Mouse (Mus musculus): ENCODE results near the gene Alpk1. TPM values are rescaled to one million over a fixed set of nuclear protein-coding genes. Genes with fewer than 3 reads are reported as not detected.

Gene Alpk1
- total RNA-seq, 1 experiment: 0.80 TPM

DNA sequence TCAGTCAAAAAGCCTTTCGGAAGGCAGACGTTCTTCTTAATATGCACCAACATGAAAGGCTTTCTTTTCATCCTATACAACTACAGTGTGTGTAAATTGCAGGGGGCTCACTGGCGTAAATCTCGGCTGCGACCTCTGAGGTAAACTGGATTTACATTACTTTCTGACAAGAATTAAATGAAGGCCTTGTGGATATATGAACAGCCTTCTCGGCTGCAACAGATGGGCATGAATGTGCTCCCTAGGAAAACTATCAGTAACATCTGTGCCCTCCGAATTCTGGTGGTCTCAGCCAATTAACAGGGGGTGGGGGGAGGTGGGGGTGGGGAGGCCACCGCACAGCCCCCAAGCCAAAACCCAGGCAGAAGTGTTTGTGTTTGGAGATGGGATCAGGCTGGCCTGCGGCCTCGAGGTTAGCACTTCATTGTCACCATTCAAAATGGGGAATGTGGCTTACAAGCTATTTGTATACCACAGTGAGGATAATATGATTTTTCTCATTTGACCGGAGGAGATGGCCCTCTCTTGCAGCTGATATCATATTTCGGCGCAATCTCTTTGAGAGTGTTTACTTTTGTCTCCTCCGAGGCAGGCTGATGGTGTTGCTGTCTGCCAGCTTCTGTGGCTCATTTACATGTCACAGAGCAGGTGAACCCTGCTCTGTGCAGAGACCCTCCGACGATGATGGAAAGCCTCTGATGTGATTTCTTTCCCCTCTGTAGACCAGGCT is 34.3 kb downstream of the Alpk1 start:
- no peaks in the 10 kb centered on the region for H3K4me1 ChIP-seq (ENCODE audit: control insufficient read depth in 2 of 2, insufficient read depth in 2 of 2, low read length in 2 of 2, poor library complexity in 1 of 2)
- no peak for DNase-seq (ENCODE audit: low read depth, low spot score)
- H3K4me3 ChIP-seq (ENCODE audit: insufficient read depth in 1 of 2, low read depth in 1 of 2, low read length in 2 of 2, poor library complexity in 1 of 2, severe bottlenecking in 1 of 2): no peak overlapping the region
- no peaks in the 10 kb centered on the region for H3K9me3 ChIP-seq (ENCODE audit: control insufficient read depth, insufficient read depth, low read depth, low read length)
- no peak overlapping the region for H3K9ac ChIP-seq (ENCODE audit: insufficient read depth, low read depth, low read length, poor library complexity, severe bottlenecking)
- H3K36me3 ChIP-seq (ENCODE audit: control insufficient read depth, insufficient read depth, low read length, poor library complexity, severe bottlenecking): no peaks in the 10 kb centered on the region
- TF ChIP-seq MAFK (IDR thresholded peaks at IDR 0.05; ENCODE audit: insufficient read depth, low read depth, low read length): no peak
- no peak for TF ChIP-seq ZNF384 (IDR thresholded peaks at IDR 0.05; ENCODE audit: low read depth, low read length)
- no peak for TF ChIP-seq CHD2 (IDR thresholded peaks at IDR 0.05; ENCODE audit: low read depth, low read length)
- no peak for TF ChIP-seq HCFC1 (IDR thresholded peaks at IDR 0.05; ENCODE audit: borderline replicate concordance, insufficient read depth, low read length)
- no peak for TF ChIP-seq ZC3H11A (IDR thresholded peaks at IDR 0.05; ENCODE audit: borderline replicate concordance, low read depth, low read length)
- in situ Hi-C loops (cut with MboI; ENCODE audit: low sequenced_read_pairs in 2 of 2, unreplicated experiment in 2 of 2): no loop called here
- no peak overlapping the region for H3K27ac ChIP-seq (ENCODE audit: insufficient read depth, low read depth, low read length, poor library complexity, severe bottlenecking)

DNA sequence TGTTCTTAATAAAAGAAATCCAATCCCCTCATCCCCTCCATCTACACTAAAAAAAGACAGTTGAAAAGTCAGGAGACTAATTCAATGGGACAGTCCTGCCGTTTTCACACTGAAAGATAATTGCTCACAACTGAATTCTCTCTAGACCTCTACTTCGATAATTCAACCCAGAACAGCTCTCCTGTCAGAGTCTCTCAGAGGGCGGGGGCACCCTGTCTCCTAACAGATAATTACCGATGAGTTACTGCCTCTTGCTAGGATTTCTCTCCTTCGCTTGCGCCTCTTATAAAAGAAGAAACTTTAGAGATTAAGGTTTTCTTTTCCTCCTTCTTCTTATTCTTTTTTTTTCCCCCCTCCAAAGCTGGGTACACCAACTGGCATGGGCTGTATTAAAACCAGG is 34.8 kb downstream of the Alpk1 start:
- Histone ChIP-seq H3K27ac (ENCODE audit: insufficient read depth, low read depth, low read length, poor library complexity, severe bottlenecking) (no peak overlapping the region), H3K36me3 (ENCODE audit: control insufficient read depth, insufficient read depth, low read length, poor library complexity, severe bottlenecking) (no peaks in the 10 kb centered on the region), H3K4me1 (ENCODE audit: control insufficient read depth in 2 of 2, insufficient read depth in 2 of 2, low read length in 2 of 2, poor library complexity in 1 of 2) (no peaks in the 10 kb centered on the region), H3K4me3 (ENCODE audit: insufficient read depth in 1 of 2, low read depth in 1 of 2, low read length in 2 of 2, poor library complexity in 1 of 2, severe bottlenecking in 1 of 2) (no peak overlapping the region), H3K9ac (ENCODE audit: insufficient read depth, low read depth, low read length, poor library complexity, severe bottlenecking) (no peak overlapping the region), H3K9me3 (ENCODE audit: control insufficient read depth, insufficient read depth, low read depth, low read length) (no peaks in the 10 kb centered on the region)
- no peak for DNase-seq (ENCODE audit: low read depth, low spot score)
- TF ChIP-seq HCFC1 (IDR thresholded peaks at IDR 0.05; ENCODE audit: borderline replicate concordance, insufficient read depth, low read length) (no peak), ZNF384 (IDR thresholded peaks at IDR 0.05; ENCODE audit: low read depth, low read length) (no peak), CHD2 (IDR thresholded peaks at IDR 0.05; ENCODE audit: low read depth, low read length) (no peak), ZC3H11A (IDR thresholded peaks at IDR 0.05; ENCODE audit: borderline replicate concordance, low read depth, low read length) (no peak), MAFK (IDR thresholded peaks at IDR 0.05; ENCODE audit: insufficient read depth, low read depth, low read length) (no peak)
- in situ Hi-C loops (cut with MboI; ENCODE audit: low sequenced_read_pairs in 2 of 2, unreplicated experiment in 2 of 2): no loop called here

DNA sequence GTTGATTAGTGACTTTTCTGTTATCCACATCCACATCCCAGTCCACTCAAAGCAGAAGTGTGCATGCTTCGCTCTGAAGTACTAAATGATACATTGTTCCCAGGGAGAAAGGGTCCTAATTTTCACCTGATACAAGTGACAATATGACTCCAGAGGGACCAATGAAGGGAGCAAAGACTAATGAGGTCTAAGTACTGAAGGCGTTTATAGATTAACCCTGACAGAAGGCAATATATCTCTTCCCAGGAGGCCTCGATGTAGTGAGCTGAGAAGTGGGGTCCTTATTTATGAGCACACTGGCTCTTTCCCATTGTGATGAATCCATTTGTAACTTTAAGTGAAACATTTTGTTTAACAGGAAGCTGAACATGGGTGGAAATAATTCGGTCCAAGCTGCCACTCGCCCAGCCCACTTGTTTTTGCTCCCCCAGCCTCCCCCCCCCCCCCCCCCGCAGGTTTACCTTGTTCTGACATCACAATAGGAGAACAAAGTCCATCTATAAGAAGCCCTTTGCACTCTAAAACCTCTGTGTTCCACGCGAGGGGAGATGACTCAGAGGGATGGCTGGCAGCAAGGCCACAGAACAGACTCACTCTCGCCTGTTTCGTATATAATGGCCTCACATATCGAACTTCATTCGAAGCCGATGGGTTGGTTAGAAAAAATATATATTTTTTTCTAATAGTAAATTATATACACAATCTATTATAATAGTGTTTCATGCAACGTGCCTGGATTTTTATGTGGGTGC is 36.5 kb downstream of the Alpk1 start:
- DNase-seq (ENCODE audit: low read depth, low spot score): no peak
- Histone ChIP-seq H3K4me3 (ENCODE audit: insufficient read depth in 1 of 2, low read depth in 1 of 2, low read length in 2 of 2, poor library complexity in 1 of 2, severe bottlenecking in 1 of 2) (no peak overlapping the region), H3K9me3 (ENCODE audit: control insufficient read depth, insufficient read depth, low read depth, low read length) (no peaks in the 10 kb centered on the region), H3K9ac (ENCODE audit: insufficient read depth, low read depth, low read length, poor library complexity, severe bottlenecking) (no peak overlapping the region), H3K36me3 (ENCODE audit: control insufficient read depth, insufficient read depth, low read length, poor library complexity, severe bottlenecking) (no peaks in the 10 kb centered on the region), H3K27ac (ENCODE audit: insufficient read depth, low read depth, low read length, poor library complexity, severe bottlenecking) (no peak overlapping the region), H3K4me1 (ENCODE audit: control insufficient read depth in 2 of 2, insufficient read depth in 2 of 2, low read length in 2 of 2, poor library complexity in 1 of 2) (no peaks in the 10 kb centered on the region)
- in situ Hi-C loops (cut with MboI; ENCODE audit: low sequenced_read_pairs in 2 of 2, unreplicated experiment in 2 of 2): no loop called here
- TF ChIP-seq CHD2 (IDR thresholded peaks at IDR 0.05; ENCODE audit: low read depth, low read length) (no peak), ZC3H11A (IDR thresholded peaks at IDR 0.05; ENCODE audit: borderline replicate concordance, low read depth, low read length) (no peak), MAFK (IDR thresholded peaks at IDR 0.05; ENCODE audit: insufficient read depth, low read depth, low read length) (no peak), HCFC1 (IDR thresholded peaks at IDR 0.05; ENCODE audit: borderline replicate concordance, insufficient read depth, low read length) (no peak), ZNF384 (IDR thresholded peaks at IDR 0.05; ENCODE audit: low read depth, low read length) (no peak)

DNA sequence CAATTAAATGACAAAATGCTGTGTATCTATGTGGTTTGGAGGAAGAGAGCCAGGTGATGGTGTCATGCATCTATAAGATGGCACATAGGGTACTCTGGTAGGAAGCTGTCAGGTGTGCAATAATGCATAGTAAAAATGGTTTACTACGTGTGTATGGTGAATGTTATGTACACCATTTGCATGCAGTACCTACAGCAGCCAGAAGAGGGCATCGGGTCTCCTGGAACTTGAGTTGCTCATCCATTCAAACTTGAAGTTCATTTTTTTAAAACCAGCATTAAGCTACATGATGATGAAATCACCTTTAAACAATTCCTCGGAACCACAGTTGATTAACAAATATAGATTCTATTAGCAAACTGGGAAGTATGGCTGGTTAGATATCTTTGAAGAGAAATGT is 38.9 kb downstream of the Alpk1 start:
- in situ Hi-C loops (cut with MboI; ENCODE audit: low sequenced_read_pairs in 2 of 2, unreplicated experiment in 2 of 2): no loop called here
- Histone ChIP-seq H3K9ac (ENCODE audit: insufficient read depth, low read depth, low read length, poor library complexity, severe bottlenecking) (no peak overlapping the region), H3K4me1 (ENCODE audit: control insufficient read depth in 2 of 2, insufficient read depth in 2 of 2, low read length in 2 of 2, poor library complexity in 1 of 2) (no peaks in the 10 kb centered on the region), H3K27ac (ENCODE audit: insufficient read depth, low read depth, low read length, poor library complexity, severe bottlenecking) (no peak overlapping the region), H3K36me3 (ENCODE audit: control insufficient read depth, insufficient read depth, low read length, poor library complexity, severe bottlenecking) (no peaks in the 10 kb centered on the region), H3K4me3 (ENCODE audit: insufficient read depth in 1 of 2, low read depth in 1 of 2, low read length in 2 of 2, poor library complexity in 1 of 2, severe bottlenecking in 1 of 2) (no peak overlapping the region), H3K9me3 (ENCODE audit: control insufficient read depth, insufficient read depth, low read depth, low read length) (no peaks in the 10 kb centered on the region)
- TF ChIP-seq ZNF384 (IDR thresholded peaks at IDR 0.05; ENCODE audit: low read depth, low read length) (no peak), ZC3H11A (IDR thresholded peaks at IDR 0.05; ENCODE audit: borderline replicate concordance, low read depth, low read length) (no peak), CHD2 (IDR thresholded peaks at IDR 0.05; ENCODE audit: low read depth, low read length) (no peak), HCFC1 (IDR thresholded peaks at IDR 0.05; ENCODE audit: borderline replicate concordance, insufficient read depth, low read length) (no peak), MAFK (IDR thresholded peaks at IDR 0.05; ENCODE audit: insufficient read depth, low read depth, low read length) (no peak)
- DNase-seq (ENCODE audit: low read depth, low spot score): peak; percentile 11
